Mouse (Mus musculus) hindbrain, embryonic 15.5 days (tissue): ENCODE data around the gene Pcid2. TPM values are rescaled to one million over a fixed set of nuclear protein-coding genes. Genes with fewer than 3 reads are reported as not detected.
"Not testable (repeated sequence)": the region's sequence is repeated elsewhere in the genome, so short reads cannot be mapped to it uniquely, and the experiment has no call there.

Experiments used
- ATAC-seq: fragments of 200-750 bp; cut with Nextera tagmentation; 2 replicates; pipeline ENCODE4 v1.8.0; 2017; ENCODE audit warnings: low read depth, moderate number of reproducible peaks, moderate TSS enrichment; ENCODE audit not compliant: low FRiP score
- H3K27ac ChIP-seq: fragments of 300-500 bp; sonication (generic); replicated peaks from 2 replicates; pipeline ENCODE4 v1.5.1; 2015; ENCODE audit warnings: mild to moderate bottlenecking, inconsistent platforms
- H3K27me3 ChIP-seq: fragments of 300-500 bp; sonication (generic); 2 replicates; pipeline ENCODE4 v1.6.1; 2015; ENCODE audit warnings: control low read depth, inconsistent platforms
- H3K36me3 ChIP-seq: fragments of 300-500 bp; sonication (generic); 2 replicates; pipeline ENCODE4 v1.6.1; 2015; ENCODE audit warnings: control low read depth, inconsistent platforms
- H3K4me1 ChIP-seq: fragments of 300-500 bp; sonication (generic); replicated peaks from 2 replicates; pipeline ENCODE4 v1.6.1; 2015; ENCODE audit warnings: control low read depth, inconsistent platforms
- H3K4me2 ChIP-seq: fragments of 300-500 bp; sonication (generic); 2 replicates; pipeline ENCODE4 v1.6.1; 2015; ENCODE audit warnings: moderate library complexity, mild to moderate bottlenecking, inconsistent platforms
- H3K4me3 ChIP-seq: fragments of 300-500 bp; sonication (generic); 2 replicates; pipeline ENCODE4 v1.5.1; 2015; ENCODE audit warnings: mild to moderate bottlenecking, inconsistent platforms
- H3K9ac ChIP-seq: fragments of 300-500 bp; sonication (generic); 2 replicates; pipeline ENCODE4 v1.6.1; 2015; ENCODE audit warnings: inconsistent platforms
- H3K9me3 ChIP-seq: fragments of 300-500 bp; sonication (generic); 2 replicates; pipeline ENCODE4 v1.6.1; 2016; ENCODE audit warnings: control low read depth, inconsistent platforms
- WGBS: fragments of 180-500 bp; shearing (Covaris S2); methylation state at CpG from one replicate; pipeline ENCODE4 v1.1.7; 2015; 5-methylcytosine and 5-hydroxymethylcytosine counted together
- polyA plus RNA-seq: library from polyadenylated mRNA; unstranded; fragments of >200 nt; fragmentation: Nextera tagmentation; extraction: Ambion mirVana; gene quantifications from 2 replicates; pipeline ENCODE4 v1.2.1, GENCODE M21; 2015

Gene Pcid2
- 40.4 TPM in 2 replicates for polyA plus RNA-seq

- peak within 1 kb of the TSS; percentile 97 for H3K4me2 ChIP-seq
- H3K36me3 ChIP-seq = peaks cover 5% of the 10 kb centered on the region; the same call in 1 of the 2 replicates
- H3K27me3 ChIP-seq = no peaks in the 10 kb centered on the region
- under 1% methylated on average over 82 of the region's 87 CpGs for WGBS
- H3K4me3 ChIP-seq = peak within 1 kb of the TSS; percentile 92
- peaks cover 28% of the 10 kb centered on the region for H3K4me1 ChIP-seq
- no peaks in the 10 kb centered on the region for H3K9me3 ChIP-seq
- ATAC-seq = peak; percentile 96
- peak within 1 kb of the TSS; percentile 92 for H3K9ac ChIP-seq
- peak within 1 kb of the TSS; percentile 95 for H3K27ac ChIP-seq
Measured at GRCm38 (mm10) chr8:13105087-13105881, at the start of gene Pcid2, which contains the start of gene Cul4a. TSS of gene Pcid2 (minus strand) at chr8:13105459. TSS of gene Cul4a (plus strand) at chr8:13105621.

- peaks cover 10% of the 10 kb centered on the region for H3K36me3 ChIP-seq
- no peak overlapping the region for H3K27ac ChIP-seq
- no peak overlapping the region for H3K4me3 ChIP-seq
- H3K4me1 ChIP-seq = peaks cover 5% of the 10 kb centered on the region
- no peaks in the 10 kb centered on the region for H3K9me3 ChIP-seq
- H3K9ac ChIP-seq = no peak overlapping the region
- WGBS = 83% methylated on average over 9 of the region's 9 CpGs
- no peak for ATAC-seq
- H3K27me3 ChIP-seq = no peaks in the 10 kb centered on the region
- no peak overlapping the region for H3K4me2 ChIP-seq
Measured at GRCm38 (mm10) chr8:13154099-13154498, 48.8 kb upstream of the Pcid2 start.

- Histone ChIP-seq H3K27me3 (no peaks in the 10 kb centered on the region), H3K27ac (no peak overlapping the region), H3K4me3 (no peak overlapping the region), H3K9me3 (no peaks in the 10 kb centered on the region), H3K4me2 (no peak overlapping the region), H3K36me3 (peaks cover 36% of the 10 kb centered on the region), H3K4me1 (no peaks in the 10 kb centered on the region), H3K9ac (no peak overlapping the region)
- no peak for ATAC-seq
- WGBS = 90% methylated on average over 2 of the region's 2 CpGs
Measured at GRCm38 (mm10) chr8:13150929-13151328, 45.7 kb upstream of the Pcid2 start.

- Histone ChIP-seq H3K4me2 (no peak overlapping the region), H3K9me3 (no peaks in the 10 kb centered on the region), H3K9ac (no peak overlapping the region), H3K4me1 (no peaks in the 10 kb centered on the region), H3K4me3 (no peak overlapping the region), H3K27me3 (no peaks in the 10 kb centered on the region), H3K27ac (no peak overlapping the region), H3K36me3 (peaks cover 47% of the 10 kb centered on the region)
- no peak for ATAC-seq
- 71% methylated on average over 5 of the region's 5 CpGs for WGBS
Measured at GRCm38 (mm10) chr8:13149866-13150265, 44.6 kb upstream of the Pcid2 start.

- H3K27me3 ChIP-seq = no peaks in the 10 kb centered on the region
- WGBS = 91% methylated on average over 2 of the region's 2 CpGs
- no peak overlapping the region for H3K4me3 ChIP-seq
- peaks cover 53% of the 10 kb centered on the region for H3K36me3 ChIP-seq
- no peak overlapping the region for H3K4me2 ChIP-seq
- no peak for ATAC-seq
- H3K4me1 ChIP-seq = no peaks in the 10 kb centered on the region
- H3K9ac ChIP-seq = no peak overlapping the region
- H3K27ac ChIP-seq = no peak overlapping the region
- H3K9me3 ChIP-seq = no peaks in the 10 kb centered on the region
Measured at GRCm38 (mm10) chr8:13149287-13149686, 44.0 kb upstream of the Pcid2 start.

- Histone ChIP-seq H3K27me3 (no peaks in the 10 kb centered on the region), H3K9ac (no peak overlapping the region), H3K27ac (no peak overlapping the region), H3K9me3 (no peaks in the 10 kb centered on the region), H3K4me3 (no peak overlapping the region), H3K4me2 (no peak overlapping the region), H3K4me1 (no peaks in the 10 kb centered on the region), H3K36me3 (peaks cover 60% of the 10 kb centered on the region)
- WGBS = 93% methylated on average over 2 of the region's 2 CpGs
- no peak for ATAC-seq
Measured at GRCm38 (mm10) chr8:13148476-13148875, 43.2 kb upstream of the Pcid2 start.

GRCm38 (mm10) chr8:13141681-13142080 lies 36.4 kb upstream of the Pcid2 start:
- Histone ChIP-seq H3K27me3 (no peaks in the 10 kb centered on the region), H3K9me3 (no peaks in the 10 kb centered on the region), H3K4me3 (no peak overlapping the region), H3K4me1 (no peaks in the 10 kb centered on the region), H3K36me3 (peaks cover 98% of the 10 kb centered on the region), H3K27ac (no peak overlapping the region), H3K4me2 (no peak overlapping the region), H3K9ac (no peak overlapping the region)
- WGBS = 93% methylated on average over 5 of the region's 5 CpGs
- ATAC-seq = no peak

- Histone ChIP-seq H3K4me1 (no peaks in the 10 kb centered on the region), H3K27me3 (no peaks in the 10 kb centered on the region), H3K4me3 (no peak overlapping the region), H3K9ac (no peak overlapping the region), H3K4me2 (no peak overlapping the region), H3K9me3 (no peaks in the 10 kb centered on the region), H3K27ac (no peak overlapping the region), H3K36me3 (peaks cover 98% of the 10 kb centered on the region)
- WGBS = 95% methylated on average over 6 of the region's 6 CpGs
- no peak for ATAC-seq
Measured at GRCm38 (mm10) chr8:13139641-13140182, 34.5 kb upstream of the Pcid2 start.

- not testable (repeated sequence) for H3K4me3 ChIP-seq, ATAC-seq, H3K9ac ChIP-seq, H3K4me2 ChIP-seq, H3K27ac ChIP-seq, H3K4me1 ChIP-seq, H3K27me3 ChIP-seq, H3K9me3 ChIP-seq
- 69% methylated on average over 9 of the region's 9 CpGs for WGBS
- H3K36me3 ChIP-seq = peaks cover 89% of the 10 kb centered on the region
Measured at GRCm38 (mm10) chr8:13132220-13132619, 27.0 kb upstream of the Pcid2 start.

GRCm38 (mm10) chr8:13124897-13125296 lies 19.6 kb upstream of the Pcid2 start:
- Histone ChIP-seq H3K4me2 (no peak overlapping the region), H3K27ac (no peak overlapping the region), H3K4me1 (no peaks in the 10 kb centered on the region), H3K36me3 (peaks cover 65% of the 10 kb centered on the region), H3K4me3 (no peak overlapping the region), H3K27me3 (no peaks in the 10 kb centered on the region), H3K9ac (no peak overlapping the region), H3K9me3 (no peaks in the 10 kb centered on the region)
- ATAC-seq = no peak
- WGBS = 97% methylated on average over 8 of the region's 8 CpGs

- Histone ChIP-seq H3K9ac (no peak overlapping the region), H3K4me1 (no peaks in the 10 kb centered on the region), H3K4me3 (no peak overlapping the region), H3K9me3 (no peaks in the 10 kb centered on the region), H3K4me2 (no peak overlapping the region), H3K36me3 (peaks cover 56% of the 10 kb centered on the region), H3K27me3 (no peaks in the 10 kb centered on the region), H3K27ac (no peak overlapping the region)
- 97% methylated on average over 7 of the region's 7 CpGs for WGBS
- no peak for ATAC-seq
Measured at GRCm38 (mm10) chr8:13122887-13123421, 17.7 kb upstream of the Pcid2 start.

GRCm38 (mm10) chr8:13120882-13121665 lies 15.8 kb upstream of the Pcid2 start:
- 84% methylated on average over 7 of the region's 7 CpGs for WGBS
- Histone ChIP-seq H3K4me3 (no peak overlapping the region), H3K9me3 (no peaks in the 10 kb centered on the region), H3K27ac (no peak overlapping the region), H3K36me3 (peaks cover 38% of the 10 kb centered on the region), H3K27me3 (no peaks in the 10 kb centered on the region), H3K4me2 (no peak overlapping the region), H3K4me1 (no peaks in the 10 kb centered on the region), H3K9ac (no peak overlapping the region)
- no peak for ATAC-seq
